Mouse (Mus musculus) heart, postnatal 0 days (tissue): ENCODE results near the gene Rapgef1. TPM values are rescaled to one million over a fixed set of nuclear protein-coding genes. Genes with fewer than 3 reads are reported as not detected.

ENCODE experiments used
- ATAC-seq: fragments of 200-750 bp; cut with Nextera tagmentation; 2 replicates; pipeline ENCODE4 v1.8.0; 2017; ENCODE audit warnings: low read depth, moderate number of reproducible peaks, moderate library complexity; ENCODE audit not compliant: insufficient read depth
- DNase-seq: peaks from one replicate; pipeline ENCODE4 v3.0.0-alpha.2; 2016; ENCODE audit warnings: low spot score
- H3K27ac ChIP-seq: fragments of 300-500 bp; sonication (generic); 2 replicates; pipeline ENCODE4 v1.5.1; 2014; ENCODE audit warnings: low read depth, mild to moderate bottlenecking
- H3K27me3 ChIP-seq: fragments of 300-500 bp; sonication (generic); 2 replicates; pipeline ENCODE4 v1.6.1; 2014; ENCODE audit warnings: low read length, mixed read lengths; ENCODE audit not compliant: control insufficient read depth, insufficient read depth
- H3K36me3 ChIP-seq: fragments of 300-500 bp; sonication (generic); replicated peaks from 2 replicates; pipeline ENCODE4 v1.6.1; 2014; ENCODE audit warnings: low read length, mixed read lengths; ENCODE audit not compliant: control insufficient read depth, insufficient read depth
- H3K4me1 ChIP-seq: fragments of 300-500 bp; sonication (generic); 2 replicates; pipeline ENCODE4 v1.6.1; 2014; ENCODE audit warnings: antibody characterized with exemption; ENCODE audit not compliant: control insufficient read depth, insufficient read depth
- H3K4me2 ChIP-seq: fragments of 300-500 bp; sonication (generic); 2 replicates; pipeline ENCODE4 v1.6.1; 2014; ENCODE audit warnings: low read depth, mild to moderate bottlenecking, low read length, moderate library complexity
- H3K4me3 ChIP-seq: fragments of 300-500 bp; sonication (generic); 2 replicates; pipeline ENCODE4 v1.5.1; 2014; ENCODE audit warnings: low read depth, low read length
- H3K9ac ChIP-seq: fragments of 300-500 bp; sonication (generic); replicated peaks from 2 replicates; pipeline ENCODE4 v1.6.1; 2014; ENCODE audit warnings: low read depth, low read length, mixed read lengths
- H3K9me3 ChIP-seq: fragments of 300-500 bp; sonication (generic); replicated peaks from 2 replicates; pipeline ENCODE4 v1.6.1; 2016; ENCODE audit warnings: low read length; ENCODE audit not compliant: control insufficient read depth
- CTCF ChIP-seq: IDR thresholded peaks from 2 replicates; pipeline ENCODE4 v1.5.1; 2016; ENCODE audit warnings: antibody characterized with exemption, control low read depth, low read depth
- EP300 ChIP-seq: IDR thresholded peaks from 2 replicates; pipeline ENCODE4 v1.6.1; 2016; ENCODE audit warnings: antibody characterized with exemption, low read depth
- WGBS: fragments of 180-500 bp; shearing (Covaris S2); extraction: QIAGEN DNeasy Blood & Tissue Kit; methylation state at CpG from one replicate; pipeline ENCODE4 v1.1.7; 2014; 5-methylcytosine and 5-hydroxymethylcytosine counted together
- polyA plus RNA-seq: library from polyadenylated mRNA; unstranded; fragments of >200 nt; fragmentation: Nextera tagmentation; extraction: Ambion mirVana; gene quantifications from 2 replicates; pipeline ENCODE4 v1.2.1, GENCODE M21; 2015
- total RNA-seq: library from RNA; depleted of rRNA; stranded (reverse); fragments of >200 nt; gene quantifications from 2 replicates; pipeline ENCODE4 v1.2.3, GENCODE M21; 2014; ENCODE audit warnings: low replicate concordance

The Rapgef1 gene
- total and polyA plus RNA-seq, 2 experiments from 2014 or later = 9.0 to 47.6 TPM

DNA sequence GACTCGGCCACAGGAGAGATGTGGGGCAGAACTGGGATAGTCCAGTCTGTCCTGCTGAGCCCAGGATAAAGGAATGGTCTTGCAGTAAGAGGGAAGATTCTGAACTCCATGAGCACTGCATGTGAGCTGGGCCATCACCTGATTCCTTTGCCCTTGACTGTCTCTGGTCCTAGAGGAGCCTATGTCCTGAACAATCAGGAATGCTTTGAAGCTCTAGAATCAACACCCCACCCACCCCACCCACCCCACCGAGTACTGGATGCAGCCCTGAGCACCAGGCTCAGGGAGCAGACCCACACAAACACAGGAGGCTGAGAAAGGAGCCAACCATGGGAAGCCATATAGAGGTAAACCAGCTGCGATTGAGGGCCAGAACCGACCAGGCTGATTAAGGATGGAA, 129.0 kb downstream of the Rapgef1 start:
- Histone ChIP-seq H3K27me3 (peaks cover 50% of the 10 kb centered on the region), H3K4me1 (no peaks in the 10 kb centered on the region), H3K9me3 (no peaks in the 10 kb centered on the region), H3K4me2 (no peak overlapping the region), H3K9ac (no peak overlapping the region), H3K4me3 (no peak overlapping the region), H3K36me3 (no peaks in the 10 kb centered on the region), H3K27ac (no peak overlapping the region)
- 77% methylated on average over 4 of the region's 4 CpGs for WGBS
- DNase-seq (no peak), ATAC-seq (no peak)
- TF ChIP-seq EP300 (no peak), CTCF (no peak)

DNA sequence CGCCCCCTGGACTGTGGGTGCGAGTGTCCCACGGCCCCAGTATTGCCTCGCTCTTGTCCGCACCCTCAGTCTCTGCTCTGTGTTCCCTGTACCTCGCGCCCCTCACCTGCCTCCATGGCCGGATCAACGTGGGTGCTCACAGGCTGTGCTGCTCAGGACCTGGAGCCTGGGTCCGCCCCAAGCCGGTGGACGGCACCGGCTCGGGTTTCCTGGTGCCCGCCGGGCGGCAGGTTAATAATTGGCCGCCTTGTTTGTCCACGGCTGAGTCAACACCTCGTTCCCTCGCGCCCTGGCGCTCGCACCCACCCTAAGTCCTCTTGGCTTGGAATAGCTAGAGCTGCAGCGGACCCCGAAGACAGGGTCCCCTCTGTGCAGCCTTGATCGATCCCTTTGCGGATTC, 132.0 kb downstream of the Rapgef1 start, which contains the start of gene Gm13420:
Gm13420 (minus strand) TSS at position 189 of the 400 bp plus-strand sequence.
- H3K4me1 ChIP-seq = no peaks in the 10 kb centered on the region
- 0 out of 2 replicates have a peak within 1 kb of the TSS, but pooled peaks have one; percentile 7 for H3K4me3 ChIP-seq
- ATAC-seq = no peak
- WGBS = 8% methylated on average over 28 of the region's 28 CpGs
- DNase-seq = no peak
- no peaks in the 10 kb centered on the region for H3K9me3 ChIP-seq
- no peak within 1 kb of the TSS for H3K9ac ChIP-seq
- no peaks in the 10 kb centered on the region for H3K36me3 ChIP-seq
- H3K27ac ChIP-seq = no peak within 1 kb of the TSS
- H3K27me3 ChIP-seq = peaks cover 42% of the 10 kb centered on the region
- TF ChIP-seq CTCF (no peak), EP300 (no peak)
- H3K4me2 ChIP-seq = no peak within 1 kb of the TSS

DNA sequence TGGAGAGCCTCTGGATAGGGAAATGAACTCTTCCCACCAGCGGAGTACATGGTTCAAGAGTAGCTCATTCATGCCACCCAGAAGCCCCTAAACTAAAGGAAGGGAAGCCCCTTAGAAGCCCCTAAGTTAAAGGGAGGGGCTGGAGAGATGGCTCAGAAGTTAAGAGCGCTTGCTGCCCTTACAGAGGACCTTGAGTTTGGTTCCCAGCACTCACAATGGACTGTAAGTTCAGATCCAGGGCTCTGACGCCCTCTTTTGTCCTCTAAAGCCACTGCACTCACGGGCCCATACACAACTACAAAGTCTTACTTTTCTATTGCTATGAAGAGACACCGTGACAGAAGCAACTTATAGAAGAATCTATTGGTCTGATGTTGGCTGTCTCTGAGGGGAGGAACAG, 132.9 kb downstream of the Rapgef1 start:
- ATAC-seq = no peak
- DNase-seq = no peak
- Histone ChIP-seq H3K27ac (no peak overlapping the region), H3K9ac (no peak overlapping the region), H3K4me2 (no peak overlapping the region), H3K27me3 (peaks cover 38% of the 10 kb centered on the region), H3K9me3 (no peaks in the 10 kb centered on the region), H3K36me3 (no peaks in the 10 kb centered on the region), H3K4me1 (no peaks in the 10 kb centered on the region), H3K4me3 (no peak overlapping the region)
- TF ChIP-seq CTCF (no peak), EP300 (no peak)
- 80% methylated on average over 5 of the region's 5 CpGs for WGBS

DNA sequence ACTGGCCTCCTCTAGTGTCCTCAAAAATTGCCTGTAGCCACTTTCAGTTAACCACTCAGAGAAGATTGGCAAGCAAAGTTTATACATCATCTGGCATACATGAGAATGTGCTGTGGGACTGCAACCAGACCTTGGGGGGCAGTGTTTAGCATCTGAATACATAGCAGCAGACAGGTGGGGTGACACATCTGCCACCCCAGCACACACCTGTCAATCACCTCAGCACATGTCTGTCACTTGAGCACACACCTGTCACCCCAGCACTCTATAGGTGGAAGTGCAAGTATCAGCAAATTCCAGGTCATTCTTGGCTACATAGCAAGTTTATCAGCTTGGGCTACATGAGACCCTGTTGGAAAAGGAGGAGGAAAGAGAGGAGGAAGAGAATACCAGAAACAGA, 136.2 kb downstream of the Rapgef1 start:
- Histone ChIP-seq H3K4me1 (no peaks in the 10 kb centered on the region), H3K4me2 (no peak overlapping the region)
- no peak for ATAC-seq

DNA sequence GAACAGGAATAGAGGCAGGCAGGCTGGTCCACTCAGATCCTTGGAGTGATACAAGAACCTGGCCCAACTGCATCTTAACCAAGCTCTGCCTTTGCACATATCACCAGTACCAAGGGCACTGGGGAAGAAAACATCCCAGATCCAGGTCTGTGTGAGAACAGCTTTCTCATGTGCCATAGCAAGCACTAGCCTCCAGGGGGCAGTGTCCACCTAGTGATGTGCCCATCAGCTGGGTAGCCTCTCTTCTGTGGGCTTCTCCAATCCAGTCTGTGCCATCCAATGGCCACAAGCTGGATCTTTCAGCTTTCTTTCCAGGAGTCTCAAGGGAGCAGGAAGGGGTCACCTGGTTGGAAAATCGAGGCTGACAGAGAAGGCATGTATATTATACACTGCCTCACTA, 145.3 kb downstream of the Rapgef1 start:
- Histone ChIP-seq H3K4me2 (no peak overlapping the region), H3K4me1 (no peaks in the 10 kb centered on the region), H3K27ac (no peak overlapping the region), H3K27me3 (0 out of 2 replicates have a peak, but pooled peaks cover 3% of the 10 kb centered on the region), H3K36me3 (no peaks in the 10 kb centered on the region), H3K4me3 (no peak overlapping the region), H3K9me3 (no peaks in the 10 kb centered on the region), H3K9ac (no peak overlapping the region)
- DNase-seq = peak; percentile 46
- TF ChIP-seq CTCF = peak; percentile 87
- no peak for TF ChIP-seq EP300
- WGBS = 0% methylated on average over 1 of the region's 1 CpGs
- no peak for ATAC-seq

More for the DNA sequence above, 136.2 kb downstream of the Rapgef1 start:
- H3K9ac ChIP-seq = no peak overlapping the region
- DNase-seq = no peak
- no peak overlapping the region for H3K27ac ChIP-seq
- H3K36me3 ChIP-seq = no peaks in the 10 kb centered on the region
- H3K4me3 ChIP-seq = no peak overlapping the region
- peaks cover 17% of the 10 kb centered on the region for H3K27me3 ChIP-seq
- no peaks in the 10 kb centered on the region for H3K9me3 ChIP-seq
- no peak for TF ChIP-seq CTCF

DNA sequence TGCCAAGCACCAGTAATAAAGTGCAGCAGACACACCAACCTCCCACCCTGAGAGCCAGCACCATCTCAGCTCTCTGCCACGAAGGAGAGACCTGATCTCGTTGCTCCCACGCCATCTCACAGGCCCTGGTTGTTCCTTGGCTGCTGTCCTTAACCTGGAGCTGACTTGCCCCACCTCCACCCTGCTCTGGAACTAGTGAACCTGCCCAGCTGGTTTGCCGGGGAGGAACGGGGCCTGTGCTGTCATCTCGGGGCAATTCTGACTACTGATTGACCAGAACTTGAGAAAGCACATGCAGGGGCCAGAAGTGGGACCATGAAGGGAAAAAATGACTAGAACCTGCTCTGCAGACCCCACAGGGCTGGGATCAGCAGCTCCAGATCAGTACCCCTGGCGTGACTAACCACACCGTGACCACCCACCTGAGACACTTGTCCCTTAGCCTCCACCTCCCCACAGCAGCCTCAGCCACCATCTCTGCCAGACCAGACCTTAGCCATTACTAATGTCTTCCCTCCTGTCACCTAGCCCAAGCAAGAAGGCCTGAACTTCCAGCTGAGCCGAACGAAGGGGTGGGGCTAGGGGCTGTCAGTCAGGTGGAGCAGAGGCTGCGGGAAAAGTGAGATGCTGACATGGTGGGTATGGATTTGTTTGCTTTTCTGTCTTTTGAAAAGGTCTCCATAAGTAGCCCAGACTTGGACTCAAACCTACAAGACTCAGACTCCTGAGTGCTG, 148.6 kb downstream of the Rapgef1 start:
- ATAC-seq (no peak), DNase-seq (no peak)
- Histone ChIP-seq H3K4me2 (no peak overlapping the region), H3K9ac (no peak overlapping the region), H3K27ac (no peak overlapping the region), H3K4me1 (no peaks in the 10 kb centered on the region), H3K4me3 (no peak overlapping the region), H3K36me3 (no peaks in the 10 kb centered on the region), H3K27me3 (no peaks in the 10 kb centered on the region), H3K9me3 (no peaks in the 10 kb centered on the region)
- TF ChIP-seq EP300 (no peak), CTCF (no peak)
- 59% methylated on average over 11 of the region's 11 CpGs for WGBS
